ENCODE assay signal across 18 mouse cellular contexts in genomic region chr4:148057661-148058209, GRCm38 (mm10). TPM values are rescaled to one million over a fixed set of nuclear protein-coding genes. Genes with fewer than 3 reads are reported as not detected.
DNase-seq lines count a peak whose midpoint lies in the region; ATAC-seq and TF ChIP-seq lines count a peak whose summit lies in the region.
"Had no signal": no experiment of that assay in that cellular context is flagged by ENCODE, and none has a peak within 500 bp of the region (broad histone marks: within the 10 kb centered on the region; RNA-seq: fewer than 3 reads in every experiment).

No protein-coding gene starts in this region.

- intact Hi-C loops in heart, postnatal 36 days (cut with DNase I), result no loop called here

- no peak; the same call in 1 of the 2 replicates for TF ChIP-seq CTCF in heart, postnatal 0 days (IDR thresholded peaks at IDR 0.05; ENCODE audit: low read depth)
- peak; percentile 40 for TF ChIP-seq CTCF in lung, embryonic 14.5 days (IDR thresholded peaks at IDR 0.05; ENCODE audit: low read depth)
- 0 out of 2 replicates have a peak, but pooled peaks have one; percentile 9 for TF ChIP-seq CTCF in brain, embryonic 14.5 days (IDR thresholded peaks at IDR 0.05; ENCODE audit: borderline replicate concordance, extremely low read depth, insufficient read depth, insufficient read length)

- no peak overlapping the region for H3K9ac ChIP-seq in heart, postnatal 0 days (replicated peaks; ENCODE audit: low read depth, low read length)
- no peak overlapping the region for H3K9ac ChIP-seq in lung, embryonic 14.5 days
- H3K9ac ChIP-seq: forebrain, embryonic 15.5 days; limb, embryonic 12.5 days had no signal

- H3K27me3 ChIP-seq in heart, postnatal 0 days (ENCODE audit: control insufficient read depth, insufficient read depth, low read length), result no peaks in the 10 kb centered on the region
- H3K27me3 ChIP-seq in lung, embryonic 14.5 days (ENCODE audit: insufficient read depth, low read length), result no peaks in the 10 kb centered on the region
- H3K27me3 ChIP-seq: forebrain, embryonic 15.5 days; limb, embryonic 12.5 days had no signal

- peaks cover 56% of the 10 kb centered on the region for H3K36me3 ChIP-seq in heart, postnatal 0 days (replicated peaks; ENCODE audit: control insufficient read depth, insufficient read depth, low read length)
- H3K36me3 ChIP-seq in lung, embryonic 14.5 days (ENCODE audit: insufficient read depth), result peaks cover 58% of the 10 kb centered on the region

- peak overlapping the region; percentile 90 for H3K27ac ChIP-seq in heart, postnatal 0 days (ENCODE audit: low read depth)
- no peak overlapping the region for H3K27ac ChIP-seq in lung, embryonic 14.5 days (ENCODE audit: low read depth)
- H3K27ac ChIP-seq: limb, embryonic 12.5 days had no signal

- H3K9me3 ChIP-seq in heart, postnatal 0 days (replicated peaks; ENCODE audit: control insufficient read depth, low read length), result no peaks in the 10 kb centered on the region
- no peaks in the 10 kb centered on the region for H3K9me3 ChIP-seq in lung, embryonic 14.5 days (ENCODE audit: low read depth, low read length)
- H3K9me3 ChIP-seq: forebrain, embryonic 15.5 days; limb, embryonic 12.5 days; megakaryocyte, embryonic 14.5 days had no signal

- DNase-seq in heart, postnatal 0 days (ENCODE audit: low spot score), result no peak
- no peak for DNase-seq in heart, postnatal 36 days
- no peak for DNase-seq in lung, embryonic 14.5 days
- no peak for DNase-seq in lung, postnatal 25 days (ENCODE audit: low spot score)
- no peak for DNase-seq in brain, embryonic 14.5 days (ENCODE audit: low read depth)
- no peak for DNase-seq in right cerebral cortex, postnatal 36 days (ENCODE audit: low spot score in 2 of 2)
- DNase-seq: adrenal gland, postnatal 10 days; cerebellum, adult 9-10 months; gastrocnemius, postnatal 14 days; kidney, adult 8-10 months; lung, adult 18-20 months had no signal

- H3K4me3 ChIP-seq in heart, postnatal 0 days (ENCODE audit: low read depth, low read length), result no peak overlapping the region
- H3K4me3 ChIP-seq in lung, embryonic 14.5 days (ENCODE audit: low read depth, low read length), result no peak overlapping the region
- H3K4me3 ChIP-seq: forebrain, embryonic 15.5 days; limb, embryonic 12.5 days; megakaryocyte, embryonic 14.5 days had no signal

- no peak for TF ChIP-seq POLR2A in brain, embryonic 14.5 days (IDR thresholded peaks at IDR 0.05; ENCODE audit: borderline replicate concordance, extremely low read depth, insufficient read depth, insufficient read length, poor library complexity, severe bottlenecking)

- 58% methylated on average over 5 of the region's 5 CpGs for WGBS in heart, postnatal 0 days
- WGBS in lung, embryonic 14.5 days, result 62% methylated on average over 5 of the region's 5 CpGs

- TF ChIP-seq EP300 in heart, postnatal 0 days (IDR thresholded peaks at IDR 0.05; ENCODE audit: low read depth), result no peak

- H3K4me1 ChIP-seq in heart, postnatal 0 days (ENCODE audit: control insufficient read depth, insufficient read depth), result peaks cover 23% of the 10 kb centered on the region; the same call in 1 of the 2 replicates
- no peaks in the 10 kb centered on the region for H3K4me1 ChIP-seq in lung, embryonic 14.5 days (ENCODE audit: insufficient read depth)
- H3K4me1 ChIP-seq: limb, embryonic 12.5 days had no signal

- ATAC-seq in heart, postnatal 0 days (ENCODE audit: insufficient read depth, low read depth), result no peak
- no peak for ATAC-seq in lung, embryonic 14.5 days (ENCODE audit: insufficient read depth)
- ATAC-seq in megakaryocyte progenitor cell, adult 5-6 weeks (replicated peaks; ENCODE audit: poor library complexity), result peak; percentile 58
- ATAC-seq: forebrain, embryonic 15.5 days; hindbrain, embryonic 16.5 days had no signal

- no peak overlapping the region for H3K4me2 ChIP-seq in heart, postnatal 0 days (ENCODE audit: low read depth, low read length)
- H3K4me2 ChIP-seq in lung, embryonic 14.5 days, result no peak overlapping the region
- H3K4me2 ChIP-seq: forebrain, embryonic 15.5 days; limb, embryonic 12.5 days had no signal

RNA-seq across cellular contexts. Expression of gene Mthfr, which starts 18.9 kb away (rescaled TPM):
- 29.2 and 37.6 TPM in 2 replicates for total RNA-seq in heart, postnatal 0 days (2014; rRNA removed; ENCODE audit: low replicate concordance)
- polyA plus RNA-seq in heart, postnatal 0 days (2015; fragmentation: Nextera tagmentation; extraction: Ambion mirVana), result 6.0 and 6.3 TPM in 2 replicates
- total RNA-seq in heart, postnatal 36 days (2021), result 10 to 100 TPM in 1 of 2 experiments, 1 to 10 TPM in 1; 9.2 to 13.1 TPM
- polyA plus RNA-seq in lung, embryonic 14.5 days (2014; fragmentation: Nextera tagmentation; extraction: Ambion mirVana), result 18.7 and 20.4 TPM in 2 replicates
- polyA plus RNA-seq in brain, embryonic 14.5 days (2012; rRNA removed), result 38.6 and 39.4 TPM in 2 replicates
- 5.5 and 6.2 TPM in 2 replicates for total RNA-seq in megakaryocyte progenitor cell, adult 5-6 weeks (2015)
- 4.3 and 7.2 TPM in 2 replicates for total RNA-seq in megakaryocyte progenitor cell, adult 5-6 weeks (2017)

RNA-seq across cellular contexts. Expression of gene Clcn6, which starts 19.1 kb away (rescaled TPM):
- 14.7 and 16.3 TPM in 2 replicates for total RNA-seq in heart, postnatal 0 days (2014; rRNA removed; ENCODE audit: low replicate concordance)
- 3.5 and 4.3 TPM in 2 replicates for polyA plus RNA-seq in heart, postnatal 0 days (2015; fragmentation: Nextera tagmentation; extraction: Ambion mirVana)
- 1 to 10 TPM; 8.0 to 9.3 TPM for total RNA-seq in heart, postnatal 36 days (2021)
- 3.6 and 4.2 TPM in 2 replicates for polyA plus RNA-seq in lung, embryonic 14.5 days (2014; fragmentation: Nextera tagmentation; extraction: Ambion mirVana)
- 57.2 and 64.1 TPM in 2 replicates for polyA plus RNA-seq in brain, embryonic 14.5 days (2012; rRNA removed)
- total RNA-seq in megakaryocyte progenitor cell, adult 5-6 weeks (2015), result 3.3 and 4.1 TPM in 2 replicates
- total RNA-seq in megakaryocyte progenitor cell, adult 5-6 weeks (2017), result 1.5 and 6.4 TPM in 2 replicates

RNA-seq across cellular contexts. Expression of gene Agtrap, which starts 30.1 kb away (rescaled TPM):
- 21.2 and 31.4 TPM in 2 replicates for total RNA-seq in heart, postnatal 0 days (2014; rRNA removed; ENCODE audit: low replicate concordance)
- polyA plus RNA-seq in heart, postnatal 0 days (2015; fragmentation: Nextera tagmentation; extraction: Ambion mirVana), result 22.9 and 25.2 TPM in 2 replicates
- total RNA-seq in heart, postnatal 36 days (2021), result 10 to 100 TPM; 45.1 to 49.3 TPM
- polyA plus RNA-seq in lung, embryonic 14.5 days (2014; fragmentation: Nextera tagmentation; extraction: Ambion mirVana), result 11.6 and 14.2 TPM in 2 replicates
- polyA plus RNA-seq in brain, embryonic 14.5 days (2012; rRNA removed), result 4.6 and 5.7 TPM in 2 replicates
- 16.3 and 16.5 TPM in 2 replicates for total RNA-seq in megakaryocyte progenitor cell, adult 5-6 weeks (2015)
- total RNA-seq in megakaryocyte progenitor cell, adult 5-6 weeks (2017), result 34.5 and 35.9 TPM in 2 replicates

RNA-seq across cellular contexts. Expression of gene Nppa, which starts 57.2 kb away (rescaled TPM):
- 2,556 and 3,370 TPM in 2 replicates for total RNA-seq in heart, postnatal 0 days (2014; rRNA removed; ENCODE audit: low replicate concordance)
- 9,636 and 10,119 TPM in 2 replicates for polyA plus RNA-seq in heart, postnatal 0 days (2015; fragmentation: Nextera tagmentation; extraction: Ambion mirVana)
- 1,000 to 10,000 TPM; 1,742 to 1,804 TPM for total RNA-seq in heart, postnatal 36 days (2021)
- polyA plus RNA-seq in lung, embryonic 14.5 days (2014; fragmentation: Nextera tagmentation; extraction: Ambion mirVana), result 17.4 TPM in 1 of 2 replicates, not detected in the other
- 0.85 and 1.1 TPM in 2 replicates for polyA plus RNA-seq in brain, embryonic 14.5 days (2012; rRNA removed)
- not detected in 2 replicates for total RNA-seq in megakaryocyte progenitor cell, adult 5-6 weeks (2015)
- total RNA-seq in megakaryocyte progenitor cell, adult 5-6 weeks (2017), result not detected in 2 replicates
- total RNA-seq: adrenal gland, postnatal 10 days; gastrocnemius, postnatal 14 days; MEL had no signal
- polyA plus RNA-seq: testis, adult 2 months had no signal
